Comparison of ENCODE assay signal across 8 mouse cellular contexts in genomic region chr1:157411341-157411710, GRCm38 (mm10). TPM values are rescaled to one million over a fixed set of nuclear protein-coding genes. Genes with fewer than 3 reads are reported as not detected.
DNase-seq lines count a peak whose midpoint lies in the region; ATAC-seq and TF ChIP-seq lines count a peak whose summit lies in the region.

No protein-coding gene starts in this region.

- peak overlapping the region; percentile 81 for H3K4me2 ChIP-seq in forebrain, embryonic 13.5 days
- peak overlapping the region; percentile 86 for H3K4me2 ChIP-seq in liver, embryonic 14.5 days (ENCODE audit: low read depth)

- 0 out of 2 replicates have a peak, but pooled peaks cover 5% of the 10 kb centered on the region for H3K36me3 ChIP-seq in heart, embryonic 10.5 days
- 0 out of 2 replicates have a peak, but pooled peaks cover 3% of the 10 kb centered on the region for H3K36me3 ChIP-seq in forebrain, embryonic 13.5 days (ENCODE audit: poor library complexity, severe bottlenecking)
- no peaks in the 10 kb centered on the region for H3K36me3 ChIP-seq in liver, embryonic 14.5 days (replicated peaks; ENCODE audit: control insufficient read depth, insufficient read depth, low read depth)

- peak overlapping the region; percentile 98 for H3K4me3 ChIP-seq in heart, embryonic 10.5 days
- H3K4me3 ChIP-seq in forebrain, embryonic 13.5 days: peak overlapping the region; percentile 93
- H3K4me3 ChIP-seq in liver, embryonic 14.5 days (ENCODE audit: insufficient read depth in 1 of 2, low read depth in 2 of 2, low read length in 2 of 2): peak overlapping the region; percentile 77 to 78

- peaks cover 25% of the 10 kb centered on the region for H3K4me1 ChIP-seq in heart, embryonic 10.5 days
- peaks cover 37% of the 10 kb centered on the region for H3K4me1 ChIP-seq in forebrain, embryonic 13.5 days
- H3K4me1 ChIP-seq in liver, embryonic 14.5 days (replicated peaks; ENCODE audit: control insufficient read depth in 2 of 2, insufficient read depth in 2 of 2, low read length in 1 of 2): peaks cover 0 to 4% of the 10 kb centered on the region in 2 experiments; a peak in 2 of 4 replicates

- peak overlapping the region; percentile 93 for H3K27ac ChIP-seq in heart, embryonic 10.5 days
- peak overlapping the region; percentile 98 for H3K27ac ChIP-seq in forebrain, embryonic 13.5 days
- no peak overlapping the region for H3K27ac ChIP-seq in liver, embryonic 14.5 days

- DNase-seq in heart, embryonic 10.5 days (ENCODE audit: low spot score): no peak
- DNase-seq in heart, postnatal 25 days (ENCODE audit: low spot score): no peak
- peak; percentile 9 for DNase-seq in CD4-positive helper T cell, adult 2 months (ENCODE audit: low read depth, low spot score)
- DNase-seq in liver, embryonic 14.5 days (ENCODE audit: low read depth in 3 of 3, low spot score in 3 of 3): no peak
- no peak for DNase-seq in layer of hippocampus, postnatal 14 days (ENCODE audit: low spot score in 2 of 2)

- TF ChIP-seq CTCF in liver, embryonic 14.5 days (IDR thresholded peaks at IDR 0.05; ENCODE audit: low read depth): no peak

- no peaks in the 10 kb centered on the region for H3K27me3 ChIP-seq in heart, embryonic 10.5 days (ENCODE audit: insufficient read depth, poor library complexity, severe bottlenecking)
- no peaks in the 10 kb centered on the region for H3K27me3 ChIP-seq in forebrain, embryonic 13.5 days
- H3K27me3 ChIP-seq in liver, embryonic 14.5 days (ENCODE audit: control insufficient read depth, insufficient read depth, low read length): no peaks in the 10 kb centered on the region

- H3K9me3 ChIP-seq in heart, embryonic 10.5 days: no peaks in the 10 kb centered on the region
- H3K9me3 ChIP-seq in forebrain, embryonic 13.5 days (replicated peaks): no peaks in the 10 kb centered on the region
- H3K9me3 ChIP-seq in liver, embryonic 14.5 days (ENCODE audit: control insufficient read depth, low read length): no peaks in the 10 kb centered on the region

- under 1% methylated on average over 4 of the region's 4 CpGs for WGBS in heart, embryonic 10.5 days
- WGBS in forebrain, embryonic 13.5 days: under 1% methylated on average over 4 of the region's 4 CpGs
- WGBS in liver, embryonic 14.5 days (ENCODE audit: insufficient replicate concordance): 3% methylated on average over 4 of the region's 4 CpGs

- ATAC-seq in forebrain, embryonic 13.5 days: no peak
- no peak for ATAC-seq in liver, embryonic 14.5 days (ENCODE audit: insufficient read depth)
- no peak for ATAC-seq in frontal cortex, adult (ENCODE audit: low TSS enrichment)
- ATAC-seq in megakaryocyte-erythroid progenitor cell, adult 5-6 weeks (replicated peaks; ENCODE audit: low FRiP score, low TSS enrichment, poor library complexity, severe bottlenecking): no peak

- H3K9ac ChIP-seq in forebrain, embryonic 13.5 days: peak overlapping the region; percentile 80
- peak overlapping the region; percentile 67 for H3K9ac ChIP-seq in liver, embryonic 14.5 days (replicated peaks)

- intact Hi-C loops in heart, postnatal 25 days (cut with DNase I): loop anchor here (5.0 kb wide), 1 partner anchor 109 kb away; no protein-coding TSS in a partner anchor

- TF ChIP-seq EP300 in liver, embryonic 14.5 days (IDR thresholded peaks at IDR 0.05; ENCODE audit: low read depth): no peak

RNA-seq across cellular contexts. Expression of gene Rasal2, which starts 1.1 kb away (rescaled TPM):
- polyA plus RNA-seq in heart, embryonic 10.5 days (2016; fragmentation: Nextera tagmentation; extraction: Ambion mirVana): 13.2 and 17.3 TPM in 2 replicates
- 10 to 100 TPM; 21.6 to 34.8 TPM for total RNA-seq in heart, postnatal 25 days (2021)
- polyA plus RNA-seq in forebrain, embryonic 13.5 days (2015; fragmentation: Nextera tagmentation; extraction: Ambion mirVana): 31.0 and 33.7 TPM in 2 replicates
- 0.51 and 0.58 TPM in 2 replicates for polyA plus RNA-seq in liver, embryonic 14.5 days (2012; rRNA removed)
- 1.1 and 1.5 TPM in 2 replicates for polyA plus RNA-seq in liver, embryonic 14.5 days (2014; fragmentation: Nextera tagmentation; extraction: Ambion mirVana)
- 10 to 100 TPM; 63.1 to 64.1 TPM for total RNA-seq in layer of hippocampus, postnatal 14 days (2021)
- 3.2 and 6.6 TPM in 2 replicates for total RNA-seq in megakaryocyte-erythroid progenitor cell, adult 5-6 weeks (2014; fragmentation: Nextera tagmentation)
- 1.9 and 4.6 TPM in 2 replicates for total RNA-seq in megakaryocyte-erythroid progenitor cell, adult 5-6 weeks (2017)

RNA-seq across cellular contexts. Expression of gene Cryzl2, which starts 47.1 kb away (rescaled TPM):
- polyA plus RNA-seq in heart, embryonic 10.5 days (2016; fragmentation: Nextera tagmentation; extraction: Ambion mirVana): 15.1 and 31.1 TPM in 2 replicates
- 10 to 100 TPM in 1 of 2 experiments, 1 to 10 TPM in 1; 8.4 to 10.3 TPM for total RNA-seq in heart, postnatal 25 days (2021)
- polyA plus RNA-seq in forebrain, embryonic 13.5 days (2015; fragmentation: Nextera tagmentation; extraction: Ambion mirVana): 5.8 and 6.6 TPM in 2 replicates
- 7.0 and 8.1 TPM in 2 replicates for polyA plus RNA-seq in liver, embryonic 14.5 days (2012; rRNA removed)
- 6.5 and 6.6 TPM in 2 replicates for polyA plus RNA-seq in liver, embryonic 14.5 days (2014; fragmentation: Nextera tagmentation; extraction: Ambion mirVana)
- 1 to 10 TPM; 3.9 to 4.2 TPM for total RNA-seq in layer of hippocampus, postnatal 14 days (2021)
- total RNA-seq in megakaryocyte-erythroid progenitor cell, adult 5-6 weeks (2014; fragmentation: Nextera tagmentation): 13.6 and 24.1 TPM in 2 replicates
- total RNA-seq in megakaryocyte-erythroid progenitor cell, adult 5-6 weeks (2017): 23.6 and 31.5 TPM in 2 replicates
